Mouse (Mus musculus): ENCODE measurements around the gene BC049715. TPM values are rescaled to one million over a fixed set of nuclear protein-coding genes. Genes with fewer than 3 reads are reported as not detected.

Gene BC049715
- total and polyA plus RNA-seq, 3 experiments = 0.27 to 1.2 TPM; not detected in 1

DNA sequence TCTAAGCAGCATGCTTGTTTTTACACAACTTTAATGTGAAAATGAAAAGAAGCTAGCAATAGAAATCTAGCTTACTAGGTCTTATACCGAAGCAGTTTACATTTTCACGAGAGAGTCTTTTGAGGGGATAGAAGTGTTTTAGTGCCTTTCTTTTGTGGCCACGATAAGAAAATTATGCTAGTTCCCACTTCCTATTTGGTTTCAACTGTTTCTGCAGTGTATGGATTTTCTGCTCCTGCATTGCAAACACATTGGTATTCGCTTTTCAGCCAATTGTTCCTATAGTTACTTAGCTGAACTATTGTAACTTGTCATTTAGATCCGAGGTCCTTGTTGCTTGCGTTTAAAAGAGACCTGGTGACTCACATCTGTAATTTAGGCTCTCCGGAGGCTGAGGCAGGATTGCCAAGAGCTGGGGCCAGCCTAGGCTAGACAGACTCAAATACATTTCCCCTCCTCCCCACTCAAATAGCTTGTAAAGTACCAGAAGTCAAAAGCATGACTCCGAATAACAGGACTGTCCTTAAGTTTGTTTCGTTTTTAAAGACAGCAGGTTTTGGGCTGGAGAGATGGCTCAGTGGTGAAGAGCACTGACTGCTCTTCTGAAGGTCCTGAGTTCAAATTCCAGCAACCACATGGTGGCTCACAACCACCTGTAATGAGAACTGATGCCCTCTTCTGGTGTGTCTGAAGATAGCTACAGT is 22.6 kb upstream of the BC049715 start:
- Histone ChIP-seq H3K36me3 (ENCODE audit: control insufficient read depth in 1 of 2, insufficient read depth in 2 of 2, low read length in 2 of 2) (peaks cover 0 to 17% of the 10 kb centered on the region in 2 experiments; a peak in 2 of 4 replicates), H3K79me2 (ENCODE audit: control insufficient read depth, insufficient read depth, low read length, poor library complexity) (peaks cover 17% of the 10 kb centered on the region), H3K27ac (ENCODE audit: control insufficient read depth, low read depth, low read length) (peak overlapping the region; percentile 99), H3K4me1 (ENCODE audit: control insufficient read depth in 1 of 2, insufficient read depth in 2 of 2, low read length in 2 of 2) (peaks cover 0 to 8% of the 10 kb centered on the region in 2 experiments; a peak in 3 of 4 replicates), H3K9me3 (replicated peaks; ENCODE audit: insufficient read depth, low read length) (no peaks in the 10 kb centered on the region), H3K27me3 (ENCODE audit: control insufficient read depth in 1 of 2, insufficient read depth in 2 of 2, low read length in 2 of 2) (no peaks in the 10 kb centered on the region), H3K4me3 (ENCODE audit: control insufficient read depth in 1 of 2, insufficient read depth in 1 of 2, low read depth in 2 of 2, low read length in 2 of 2) (peak overlapping the region; percentile 7 to 33), H3K9ac (ENCODE audit: control insufficient read depth, low read depth, low read length, poor library complexity, severe bottlenecking) (peak overlapping the region; percentile 60)
- peak; percentile 90 for DNase-seq (ENCODE audit: low read depth, low spot score)
- no peak for TF ChIP-seq ELF1 (IDR thresholded peaks at IDR 0.05; ENCODE audit: low read depth, low read length)
- TF ChIP-seq TBP (IDR thresholded peaks at IDR 0.05; ENCODE audit: low read depth, low read length) = peak; percentile 89
- no peak for TF ChIP-seq ETS1 (IDR thresholded peaks at IDR 0.05; ENCODE audit: low read depth, low read length)
- no peak for TF ChIP-seq POLR2AphosphoS5 (IDR thresholded peaks at IDR 0.05; ENCODE audit: borderline replicate concordance, low read depth, low read length)
- TF ChIP-seq NRF1 (IDR thresholded peaks at IDR 0.05; ENCODE audit: insufficient read depth, low read depth, low read length, poor library complexity, severe bottlenecking) = no peak
- TF ChIP-seq POLR2AphosphoS2 (IDR thresholded peaks at IDR 0.05; ENCODE audit: low read length) = no peak
- peak; percentile 71 for TF ChIP-seq GATA1 (IDR thresholded peaks at IDR 0.05; ENCODE audit: low read depth, low read length)
- TF ChIP-seq ZKSCAN1 (IDR thresholded peaks at IDR 0.05; ENCODE audit: low read depth, low read length) = no peak

DNA sequence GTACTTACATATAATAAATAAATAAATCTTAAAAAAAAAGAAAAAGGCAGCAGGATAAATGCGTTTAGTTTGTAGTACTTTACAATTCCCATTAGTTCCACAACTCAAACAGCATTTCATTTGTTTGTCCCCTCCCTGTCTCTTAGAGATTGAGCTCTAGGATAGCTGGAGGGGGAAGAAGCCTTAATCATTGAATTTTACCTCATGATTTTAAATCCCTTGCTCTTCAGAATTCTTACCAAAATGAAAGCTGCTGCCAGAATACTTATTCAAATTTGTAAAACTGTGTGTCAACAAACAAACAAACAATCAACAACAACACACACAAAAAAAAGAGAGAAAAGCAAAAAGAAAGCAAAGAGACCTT is 22.0 kb upstream of the BC049715 start:
- peak overlapping the region; percentile 3 to 46; a peak in 3 of 4 replicates for H3K4me3 ChIP-seq (ENCODE audit: control insufficient read depth in 1 of 2, insufficient read depth in 1 of 2, low read depth in 2 of 2, low read length in 2 of 2)
- H3K9me3 ChIP-seq (replicated peaks; ENCODE audit: insufficient read depth, low read length) = no peaks in the 10 kb centered on the region
- DNase-seq (ENCODE audit: low read depth, low spot score) = peak; percentile 61
- H3K27ac ChIP-seq (ENCODE audit: control insufficient read depth, low read depth, low read length) = peak overlapping the region; percentile 46; the same call in 1 of the 2 replicates
- H3K79me2 ChIP-seq (ENCODE audit: control insufficient read depth, insufficient read depth, low read length, poor library complexity) = peaks cover 22% of the 10 kb centered on the region
- TF ChIP-seq TBP (IDR thresholded peaks at IDR 0.05; ENCODE audit: low read depth, low read length) (peak; percentile 13; the same call in 1 of the 2 replicates), ZC3H11A (IDR thresholded peaks at IDR 0.05; ENCODE audit: low read depth, low read length) (no peak)
- peak overlapping the region; percentile 49 for H3K9ac ChIP-seq (ENCODE audit: control insufficient read depth, low read depth, low read length, poor library complexity, severe bottlenecking)
- H3K36me3 ChIP-seq (ENCODE audit: control insufficient read depth in 1 of 2, insufficient read depth in 2 of 2, low read length in 2 of 2) = peaks cover 0 to 23% of the 10 kb centered on the region in 2 experiments; a peak in 3 of 4 replicates
- H3K27me3 ChIP-seq (ENCODE audit: control insufficient read depth in 1 of 2, insufficient read depth in 2 of 2, low read length in 2 of 2) = no peaks in the 10 kb centered on the region
- peaks cover 0 to 14% of the 10 kb centered on the region in 2 experiments; a peak in 3 of 4 replicates for H3K4me1 ChIP-seq (ENCODE audit: control insufficient read depth in 1 of 2, insufficient read depth in 2 of 2, low read length in 2 of 2)

DNA sequence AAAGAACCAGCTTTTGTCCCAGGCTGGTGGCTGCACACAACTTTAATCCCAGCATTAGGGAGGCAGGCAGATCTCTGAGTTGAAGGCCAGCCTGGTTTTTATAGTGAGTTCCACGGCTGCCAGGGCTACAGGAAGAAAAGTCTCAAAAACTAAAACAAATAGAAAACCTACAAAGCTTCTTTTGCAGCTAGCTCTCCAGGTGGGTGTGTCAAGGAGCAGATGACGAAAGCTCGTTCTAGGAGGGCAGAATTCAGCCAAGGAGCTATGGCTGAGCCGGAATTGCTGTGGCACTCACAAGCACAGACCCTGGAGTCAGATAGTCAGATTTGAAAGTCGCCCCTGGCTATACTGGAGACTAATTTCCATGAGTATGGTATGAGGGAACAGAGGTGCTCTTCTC is 20.6 kb upstream of the BC049715 start:
- DNase-seq (ENCODE audit: low read depth, low spot score) = no peak
- Histone ChIP-seq H3K36me3 (ENCODE audit: control insufficient read depth in 1 of 2, insufficient read depth in 2 of 2, low read length in 2 of 2) (peaks cover 0 to 23% of the 10 kb centered on the region in 2 experiments; a peak in 3 of 4 replicates), H3K4me3 (ENCODE audit: control insufficient read depth in 1 of 2, insufficient read depth in 1 of 2, low read depth in 2 of 2, low read length in 2 of 2) (no peak overlapping the region)

More for the DNA sequence above, 20.6 kb upstream of the BC049715 start:
- Histone ChIP-seq H3K9ac (ENCODE audit: control insufficient read depth, low read depth, low read length, poor library complexity, severe bottlenecking) (no peak overlapping the region), H3K4me1 (ENCODE audit: control insufficient read depth in 1 of 2, insufficient read depth in 2 of 2, low read length in 2 of 2) (peaks cover 0 to 16% of the 10 kb centered on the region in 2 experiments; a peak in 3 of 4 replicates), H3K27me3 (ENCODE audit: control insufficient read depth in 1 of 2, insufficient read depth in 2 of 2, low read length in 2 of 2) (no peaks in the 10 kb centered on the region), H3K27ac (ENCODE audit: control insufficient read depth, low read depth, low read length) (no peak overlapping the region), H3K9me3 (replicated peaks; ENCODE audit: insufficient read depth, low read length) (no peaks in the 10 kb centered on the region), H3K79me2 (ENCODE audit: control insufficient read depth, insufficient read depth, low read length, poor library complexity) (peaks cover 24% of the 10 kb centered on the region)
- TF ChIP-seq NELFE (IDR thresholded peaks at IDR 0.05; ENCODE audit: low read depth, low read length) (no peak), EP300 (IDR thresholded peaks at IDR 0.05; ENCODE audit: low read depth in 1 of 2, low read length in 2 of 2) (no peak), ZMIZ1 (IDR thresholded peaks at IDR 0.05; ENCODE audit: low read depth, low read length) (no peak), ZNF384 (IDR thresholded peaks at IDR 0.05; ENCODE audit: low read depth, low read length) (no peak), MXI1 (IDR thresholded peaks at IDR 0.05; ENCODE audit: low read depth, low read length) (no peak), MAX (IDR thresholded peaks at IDR 0.05; ENCODE audit: low read length) (no peak), TBP (IDR thresholded peaks at IDR 0.05; ENCODE audit: low read depth, low read length) (no peak)
